Mouse (Mus musculus): Measurements from ENCODE around the gene Calhm1. TPM values are rescaled to one million over a fixed set of nuclear protein-coding genes. Genes with fewer than 3 reads are reported as not detected.

Gene Calhm1
- polyA plus RNA-seq, 1 experiment from 2014 or later, result not detected

GRCm38 (mm10) chr19:47128164-47128563 is 15.9 kb downstream of the Calhm1 start:
- Histone ChIP-seq H3K27me3 (ENCODE audit: control insufficient read depth, insufficient read depth, low read length) (no peaks in the 10 kb centered on the region), H3K36me3 (ENCODE audit: control insufficient read depth, insufficient read depth, low read length) (peaks cover 61% of the 10 kb centered on the region), H3K27ac (ENCODE audit: low read depth, low read length) (no peak overlapping the region), H3K4me3 (ENCODE audit: low read depth, low read length) (no peak overlapping the region), H3K4me2 (ENCODE audit: low read depth, low read length) (no peak overlapping the region), H3K9me3 (ENCODE audit: control insufficient read depth, low read length) (no peaks in the 10 kb centered on the region), H3K9ac (replicated peaks; ENCODE audit: low read depth, low read length) (no peak overlapping the region), H3K4me1 (ENCODE audit: control insufficient read depth, insufficient read depth, low read length) (no peaks in the 10 kb centered on the region)
- WGBS, result 95% methylated on average over 10 of the region's 10 CpGs
- no peak for ATAC-seq (ENCODE audit: low read depth)

- no peak overlapping the region for H3K4me2 ChIP-seq (ENCODE audit: low read depth, low read length)
- ATAC-seq (ENCODE audit: low read depth), result no peak
- no peak overlapping the region for H3K9ac ChIP-seq (replicated peaks; ENCODE audit: low read depth, low read length)
- H3K4me1 ChIP-seq (ENCODE audit: control insufficient read depth, insufficient read depth, low read length), result no peaks in the 10 kb centered on the region
- H3K27ac ChIP-seq (ENCODE audit: low read depth, low read length), result no peak overlapping the region
- H3K4me3 ChIP-seq (ENCODE audit: low read depth, low read length), result no peak overlapping the region
- H3K27me3 ChIP-seq (ENCODE audit: control insufficient read depth, insufficient read depth, low read length), result no peaks in the 10 kb centered on the region
- H3K36me3 ChIP-seq (ENCODE audit: control insufficient read depth, insufficient read depth, low read length), result peaks cover 36% of the 10 kb centered on the region
- WGBS, result 27% methylated on average over 2 of the region's 2 CpGs
- H3K9me3 ChIP-seq (ENCODE audit: control insufficient read depth, low read length), result no peaks in the 10 kb centered on the region
Measured at GRCm38 (mm10) chr19:47122802-47123201, 21.3 kb downstream of the Calhm1 start.

- 39% methylated on average over 4 of the region's 4 CpGs for WGBS
- ATAC-seq (ENCODE audit: low read depth), result no peak
Measured at GRCm38 (mm10) chr19:47121054-47121453, 23.0 kb downstream of the Calhm1 start.

GRCm38 (mm10) chr19:47118634-47119033 is 25.4 kb downstream of the Calhm1 start:
- Histone ChIP-seq H3K27me3 (ENCODE audit: control insufficient read depth, insufficient read depth, low read length) (no peaks in the 10 kb centered on the region), H3K27ac (ENCODE audit: low read depth, low read length) (no peak overlapping the region)

More at GRCm38 (mm10) chr19:47121054-47121453, 23.0 kb downstream of the Calhm1 start:
- no peaks in the 10 kb centered on the region for H3K27me3 ChIP-seq (ENCODE audit: control insufficient read depth, insufficient read depth, low read length)
- H3K27ac ChIP-seq (ENCODE audit: low read depth, low read length), result no peak overlapping the region
- H3K4me1 ChIP-seq (ENCODE audit: control insufficient read depth, insufficient read depth, low read length), result no peaks in the 10 kb centered on the region
- no peaks in the 10 kb centered on the region for H3K9me3 ChIP-seq (ENCODE audit: control insufficient read depth, low read length)
- no peak overlapping the region for H3K9ac ChIP-seq (replicated peaks; ENCODE audit: low read depth, low read length)
- H3K4me2 ChIP-seq (ENCODE audit: low read depth, low read length), result no peak overlapping the region
- H3K36me3 ChIP-seq (ENCODE audit: control insufficient read depth, insufficient read depth, low read length), result peaks cover 30% of the 10 kb centered on the region
- no peak overlapping the region for H3K4me3 ChIP-seq (ENCODE audit: low read depth, low read length)

GRCm38 (mm10) chr19:47104641-47105271 is 39.3 kb downstream of the Calhm1 start:
- Histone ChIP-seq H3K4me1 (ENCODE audit: control insufficient read depth, insufficient read depth, low read length) (no peaks in the 10 kb centered on the region), H3K9ac (replicated peaks; ENCODE audit: low read depth, low read length) (no peak overlapping the region), H3K4me2 (ENCODE audit: low read depth, low read length) (no peak overlapping the region), H3K27ac (ENCODE audit: low read depth, low read length) (no peak overlapping the region), H3K27me3 (ENCODE audit: control insufficient read depth, insufficient read depth, low read length) (no peaks in the 10 kb centered on the region), H3K9me3 (ENCODE audit: control insufficient read depth, low read length) (no peaks in the 10 kb centered on the region), H3K36me3 (ENCODE audit: control insufficient read depth, insufficient read depth, low read length) (peaks cover 80% of the 10 kb centered on the region), H3K4me3 (ENCODE audit: low read depth, low read length) (no peak overlapping the region)
- no peak for ATAC-seq (ENCODE audit: low read depth)
- 93% methylated on average over 9 of the region's 9 CpGs for WGBS

More at GRCm38 (mm10) chr19:47118634-47119033, 25.4 kb downstream of the Calhm1 start:
- H3K4me2 ChIP-seq (ENCODE audit: low read depth, low read length), result no peak overlapping the region
- H3K36me3 ChIP-seq (ENCODE audit: control insufficient read depth, insufficient read depth, low read length), result peaks cover 27% of the 10 kb centered on the region
- H3K4me3 ChIP-seq (ENCODE audit: low read depth, low read length), result no peak overlapping the region
- no peak overlapping the region for H3K9ac ChIP-seq (replicated peaks; ENCODE audit: low read depth, low read length)
- H3K9me3 ChIP-seq (ENCODE audit: control insufficient read depth, low read length), result no peaks in the 10 kb centered on the region
- H3K4me1 ChIP-seq (ENCODE audit: control insufficient read depth, insufficient read depth, low read length), result no peaks in the 10 kb centered on the region
- 93% methylated on average over 2 of the region's 2 CpGs for WGBS
- ATAC-seq (ENCODE audit: low read depth), result no peak

- no peak overlapping the region for H3K4me3 ChIP-seq (ENCODE audit: low read depth, low read length)
- H3K9ac ChIP-seq (replicated peaks; ENCODE audit: low read depth, low read length), result no peak overlapping the region
- H3K27ac ChIP-seq (ENCODE audit: low read depth, low read length), result no peak overlapping the region
- H3K9me3 ChIP-seq (ENCODE audit: control insufficient read depth, low read length), result no peaks in the 10 kb centered on the region
- H3K4me1 ChIP-seq (ENCODE audit: control insufficient read depth, insufficient read depth, low read length), result no peaks in the 10 kb centered on the region
- H3K36me3 ChIP-seq (ENCODE audit: control insufficient read depth, insufficient read depth, low read length), result peaks cover 75% of the 10 kb centered on the region
- H3K4me2 ChIP-seq (ENCODE audit: low read depth, low read length), result no peak overlapping the region
- WGBS, result 98% methylated on average over 5 of the region's 5 CpGs
- H3K27me3 ChIP-seq (ENCODE audit: control insufficient read depth, insufficient read depth, low read length), result no peaks in the 10 kb centered on the region
- no peak for ATAC-seq (ENCODE audit: low read depth)
Measured at GRCm38 (mm10) chr19:47101080-47101479, 43.0 kb downstream of the Calhm1 start.

Other genes with a start within 250 kb of the Calhm1 start
- gene Ina, start 129.6 kb downstream of the Calhm1 start, polyA plus RNA-seq (2014; fragmentation: Nextera tagmentation; extraction: Ambion mirVana), result 535 and 653 TPM in 2 replicates
- 72.0 and 80.3 TPM in 2 replicates for gene Nt5c2, start 129.1 kb downstream of the Calhm1 start, polyA plus RNA-seq (2014; fragmentation: Nextera tagmentation; extraction: Ambion mirVana)
- gene Pcgf6, start 93.3 kb downstream of the Calhm1 start, polyA plus RNA-seq (2014; fragmentation: Nextera tagmentation; extraction: Ambion mirVana), result 45.0 and 46.9 TPM in 2 replicates
- 7.7 and 9.8 TPM in 2 replicates for gene Taf5, start 76.5 kb downstream of the Calhm1 start, polyA plus RNA-seq (2014; fragmentation: Nextera tagmentation; extraction: Ambion mirVana)
- gene Usmg5, start 53.6 kb downstream of the Calhm1 start, polyA plus RNA-seq (2014; fragmentation: Nextera tagmentation; extraction: Ambion mirVana), result 1,318 and 1,638 TPM in 2 replicates
- 5.9 and 6.8 TPM in 2 replicates for gene Pdcd11, start 53.5 kb downstream of the Calhm1 start, polyA plus RNA-seq (2014; fragmentation: Nextera tagmentation; extraction: Ambion mirVana)
- gene Calhm2, start 6.0 kb downstream of the Calhm1 start, polyA plus RNA-seq (2014; fragmentation: Nextera tagmentation; extraction: Ambion mirVana), result 0.28 and 0.58 TPM in 2 replicates
- gene Calhm3, start 13.5 kb upstream of the Calhm1 start, polyA plus RNA-seq (2014; fragmentation: Nextera tagmentation; extraction: Ambion mirVana), result 0.33 TPM in 1 of 2 replicates, not detected in the other
- 12.1 and 14.4 TPM in 2 replicates for gene Neurl1a, start 34.6 kb upstream of the Calhm1 start, polyA plus RNA-seq (2014; fragmentation: Nextera tagmentation; extraction: Ambion mirVana)